Mouse (Mus musculus): ENCODE data around the gene Gpr88.

Gene Gpr88

DNA sequence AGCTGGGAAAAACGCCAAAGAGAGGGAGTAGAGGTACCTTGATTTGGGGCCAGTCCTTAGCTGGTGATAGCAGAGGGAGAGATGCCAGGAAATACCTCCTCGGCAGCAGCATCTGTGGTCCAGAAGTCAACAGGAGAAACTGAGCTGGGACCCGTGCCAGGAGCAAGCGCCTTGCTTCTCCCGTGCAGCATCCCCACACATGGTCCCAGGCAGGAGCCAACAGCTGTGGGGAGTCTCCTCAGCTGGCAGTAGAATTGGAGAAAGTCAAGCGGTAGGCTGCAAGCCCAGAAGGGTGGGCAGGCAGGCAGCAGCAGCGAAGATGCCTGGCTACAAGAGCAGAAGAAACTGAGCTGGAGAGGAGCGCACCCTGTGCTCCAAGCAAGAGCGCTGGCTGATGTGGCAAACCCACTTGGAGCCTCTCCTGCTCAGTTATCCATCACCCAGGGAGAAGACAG is at the start of gene Gpr88:
TSS of gene Gpr88 (minus strand) at position 427 of the 455 bp plus-strand sequence.
- DNase-seq (ENCODE audit: low read depth, low spot score) = peak; percentile 46

DNA sequence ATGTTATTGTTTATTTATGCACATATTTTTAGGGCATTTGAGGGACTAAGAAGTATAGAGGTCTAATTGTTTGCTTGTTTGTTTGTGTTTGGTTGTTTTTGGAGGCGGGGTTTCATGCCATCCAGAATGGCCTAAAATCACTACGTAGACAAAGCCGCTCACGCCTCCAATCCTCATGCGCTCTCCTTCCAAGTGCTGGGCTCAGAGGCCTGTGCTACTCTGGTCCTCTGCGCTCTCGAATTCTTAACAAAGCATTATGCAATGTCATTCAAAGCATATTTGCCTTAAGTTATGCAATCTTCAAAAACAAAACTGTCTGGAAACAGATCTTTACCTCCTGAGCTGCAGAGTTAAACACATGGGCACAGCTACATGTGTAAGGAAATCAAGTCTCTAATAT is 49.3 kb upstream of the Gpr88 start:
- no peak for DNase-seq (ENCODE audit: low read depth, low spot score)

DNA sequence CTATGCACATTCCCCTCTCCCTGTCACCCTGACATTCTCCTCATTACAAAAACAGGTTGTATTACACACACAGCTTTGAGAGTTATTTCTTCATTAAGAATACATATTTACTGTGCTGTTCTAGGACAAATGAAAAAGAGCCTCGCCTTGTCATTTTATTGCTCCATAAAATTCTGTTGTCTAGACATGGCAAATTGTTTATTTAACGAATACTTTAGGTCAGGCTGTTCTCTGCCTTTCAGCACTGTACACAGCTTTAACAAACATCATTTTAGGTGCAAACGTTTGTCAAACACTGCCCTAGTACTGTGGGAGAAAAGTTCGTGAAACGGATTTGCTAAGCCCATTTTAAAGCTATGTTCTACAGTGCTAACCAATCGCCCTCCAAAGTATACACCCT is 48.5 kb upstream of the Gpr88 start:
- DNase-seq (ENCODE audit: low read depth, low spot score) = no peak

DNA sequence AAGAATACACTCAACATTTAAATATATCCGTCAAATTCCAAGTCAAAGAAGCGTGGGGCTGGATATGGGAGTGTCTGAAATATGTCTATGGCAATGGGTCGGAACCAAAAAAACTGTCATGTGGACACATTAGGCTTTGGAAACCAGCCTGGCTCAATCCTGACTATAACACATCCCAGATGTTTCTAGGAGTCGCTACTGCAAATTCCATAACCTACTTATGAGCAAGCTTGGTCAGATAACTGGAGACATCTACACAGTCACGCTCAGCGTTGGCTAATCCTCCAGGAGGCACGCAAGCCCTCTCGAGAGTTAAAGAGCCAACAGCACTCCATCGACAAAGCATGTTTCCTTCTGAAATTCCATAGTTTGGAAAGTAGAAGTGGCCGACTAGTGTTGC is 45.4 kb upstream of the Gpr88 start:
- DNase-seq (ENCODE audit: low read depth, low spot score) = no peak

DNA sequence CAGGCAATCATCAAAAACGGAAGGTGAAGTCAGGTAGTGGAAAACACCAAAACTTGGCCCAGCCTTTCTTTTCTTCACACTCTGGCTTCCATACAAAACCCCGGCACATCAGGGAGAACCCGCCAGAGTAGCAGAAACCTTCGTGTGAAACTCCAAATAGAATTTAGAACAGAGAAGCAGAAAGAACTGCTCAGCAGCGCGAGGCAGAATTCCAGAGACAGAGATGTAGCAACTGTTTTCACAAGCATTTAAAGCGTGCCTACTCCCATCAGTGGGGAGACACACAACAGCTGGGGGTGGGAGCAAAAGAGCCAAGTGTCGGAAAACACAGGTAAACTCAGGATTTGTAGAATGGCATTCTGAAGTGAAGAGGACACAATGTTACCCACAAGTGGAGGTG is 44.7 kb upstream of the Gpr88 start:
- DNase-seq (ENCODE audit: low read depth, low spot score) = no peak

DNA sequence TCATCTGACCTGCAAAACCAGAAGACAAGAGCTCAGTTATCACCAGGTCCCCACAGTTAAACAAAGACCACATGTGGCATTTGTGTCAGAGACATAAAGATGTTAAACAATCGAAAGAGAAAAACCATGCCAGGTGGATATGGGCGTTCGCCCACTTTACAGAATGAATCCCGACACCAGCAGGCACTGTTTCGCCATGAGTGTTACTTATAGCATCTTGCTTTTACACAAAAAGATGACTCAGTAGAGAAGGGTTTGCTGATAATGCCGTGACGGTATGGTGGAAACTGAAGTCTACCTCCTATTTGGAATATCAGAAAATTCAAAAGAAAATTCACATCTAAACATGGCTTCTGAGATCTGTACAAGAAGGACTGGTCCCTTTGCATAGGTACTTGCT is 43.9 kb upstream of the Gpr88 start:
- no peak for DNase-seq (ENCODE audit: low read depth, low spot score)

DNA sequence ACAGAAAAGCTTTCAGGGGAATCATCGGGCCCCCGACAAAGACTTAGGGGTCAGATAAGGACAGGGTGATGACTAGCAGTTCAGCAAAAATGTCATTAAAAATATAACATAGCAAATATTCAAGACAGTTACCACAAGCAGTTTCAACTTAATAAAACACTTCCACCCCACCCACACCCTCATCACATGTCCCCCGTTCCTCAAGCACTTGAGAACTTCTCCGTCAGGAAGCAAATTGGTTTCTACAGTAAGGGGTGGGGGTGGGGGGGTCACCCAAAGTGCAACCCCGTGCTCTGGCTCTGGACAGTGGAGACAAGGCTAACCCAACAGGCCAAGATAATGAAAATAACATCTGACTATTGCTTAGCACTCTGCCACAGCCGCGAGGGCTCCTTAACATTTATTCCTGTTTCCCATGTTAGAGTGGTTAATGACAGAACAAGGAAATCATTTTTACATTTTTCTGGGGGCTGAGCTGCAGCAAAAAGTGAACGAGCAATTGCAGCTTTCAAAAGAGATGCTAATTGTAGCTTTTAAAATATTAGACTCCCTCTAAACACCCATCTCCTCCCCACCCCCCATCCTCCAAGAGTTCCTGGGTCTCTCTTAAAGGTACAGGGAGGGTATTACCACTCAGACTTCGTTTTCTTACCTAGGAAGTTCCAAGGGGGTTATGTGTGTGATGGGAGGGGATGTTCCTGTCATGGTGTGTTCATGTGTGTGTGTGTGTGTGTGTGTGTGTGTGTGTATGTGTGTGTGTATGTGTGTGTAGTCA is 36.9 kb upstream of the Gpr88 start:
- DNase-seq (ENCODE audit: low read depth, low spot score) = no peak

DNA sequence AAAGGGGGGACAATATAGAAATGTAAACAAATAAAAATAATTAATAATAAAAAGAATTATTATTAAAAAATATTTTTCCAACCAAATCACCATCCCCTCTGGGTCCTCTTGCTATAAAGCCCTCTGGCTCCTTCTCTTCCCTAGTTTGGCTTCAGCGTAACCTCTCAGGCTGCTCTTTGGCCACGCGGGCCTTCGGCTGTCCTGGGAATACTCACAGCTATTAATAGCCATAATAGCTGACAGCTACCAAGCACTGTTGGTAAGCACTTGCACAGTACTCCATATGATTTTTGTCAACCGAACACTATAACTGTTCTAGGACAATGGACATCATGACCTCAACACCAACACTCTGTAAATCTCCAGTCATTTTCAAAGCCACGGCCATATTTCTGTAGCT is 35.5 kb upstream of the Gpr88 start:
- peak; percentile 18 for DNase-seq (ENCODE audit: low read depth, low spot score)

DNA sequence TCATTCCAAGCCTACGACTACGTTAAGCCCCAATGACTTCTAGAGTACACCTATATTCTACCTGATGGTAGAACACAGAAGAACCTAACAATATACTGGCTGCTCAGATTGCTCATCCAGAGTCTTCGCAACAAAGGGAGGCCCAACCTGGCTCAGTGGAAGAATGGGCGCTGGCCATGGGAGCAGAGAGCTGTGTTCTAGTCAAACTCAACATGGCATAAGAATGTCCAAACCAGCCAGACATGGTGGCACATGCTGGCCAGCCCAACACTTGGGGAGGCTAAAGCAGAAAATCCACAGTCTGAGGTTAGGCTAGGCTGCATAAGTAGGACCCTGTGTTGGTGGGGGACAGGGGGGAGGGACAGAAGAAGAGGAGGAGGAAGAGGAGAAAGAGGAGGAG is 31.4 kb upstream of the Gpr88 start:
- DNase-seq (ENCODE audit: low read depth, low spot score) = no peak

DNA sequence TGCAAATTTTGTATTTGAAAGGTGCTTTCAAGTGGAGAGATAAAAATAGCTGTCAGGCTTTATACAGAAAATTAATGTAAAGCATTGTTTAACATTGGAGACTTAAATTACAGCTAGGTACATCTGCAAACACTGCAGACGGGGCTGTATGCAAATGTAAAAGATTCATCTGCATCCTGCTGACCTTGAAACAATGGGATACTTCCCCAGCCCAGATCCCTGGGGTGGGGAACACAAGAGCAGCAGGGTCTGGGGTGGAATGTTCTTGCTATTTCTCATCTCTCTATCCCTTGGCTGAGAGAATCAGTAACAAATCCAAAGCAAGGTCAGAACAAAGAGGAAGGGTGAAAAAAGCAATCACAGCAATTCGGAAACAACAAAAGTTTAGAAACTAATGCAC is 30.7 kb upstream of the Gpr88 start:
- no peak for DNase-seq (ENCODE audit: low read depth, low spot score)

DNA sequence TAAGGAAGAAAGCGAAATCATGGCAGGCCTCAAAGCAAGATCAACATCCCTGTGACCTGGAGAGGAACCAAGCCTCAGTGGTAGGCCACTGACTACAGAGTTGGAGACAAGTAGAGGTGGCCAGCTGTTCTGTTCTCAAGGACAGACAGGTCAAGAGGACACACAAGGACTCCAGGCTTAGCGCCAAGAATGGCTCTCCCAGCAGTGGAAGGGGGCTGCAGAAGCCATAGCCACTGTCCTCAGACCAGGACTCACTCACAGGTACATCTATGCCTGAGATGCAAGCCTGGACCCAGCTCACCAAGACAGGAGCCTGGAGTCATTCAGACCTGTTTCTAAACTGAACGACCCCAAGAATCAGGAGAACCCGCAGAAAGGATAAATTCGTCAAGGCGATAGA is 28.4 kb upstream of the Gpr88 start:
- DNase-seq (ENCODE audit: low read depth, low spot score) = no peak

DNA sequence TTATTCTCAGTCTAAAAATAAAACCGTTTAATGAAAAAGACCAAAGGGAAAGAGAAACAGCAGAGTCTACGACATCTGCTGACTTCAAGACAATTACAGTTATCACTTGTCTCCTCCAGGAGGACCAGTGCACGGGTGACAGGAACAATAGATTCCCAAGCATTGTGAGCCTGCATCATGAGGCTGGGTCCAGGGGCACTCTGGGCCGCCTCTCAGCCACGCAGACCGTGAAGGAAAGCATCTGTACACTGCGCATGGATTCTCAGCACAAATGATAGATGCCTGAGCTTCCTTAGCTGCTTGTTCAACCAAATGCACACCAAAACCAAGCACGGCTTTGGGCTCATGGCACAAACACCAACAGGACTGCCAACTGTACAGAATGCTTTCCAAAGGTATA is 23.8 kb upstream of the Gpr88 start:
- DNase-seq (ENCODE audit: low read depth, low spot score) = no peak

DNA sequence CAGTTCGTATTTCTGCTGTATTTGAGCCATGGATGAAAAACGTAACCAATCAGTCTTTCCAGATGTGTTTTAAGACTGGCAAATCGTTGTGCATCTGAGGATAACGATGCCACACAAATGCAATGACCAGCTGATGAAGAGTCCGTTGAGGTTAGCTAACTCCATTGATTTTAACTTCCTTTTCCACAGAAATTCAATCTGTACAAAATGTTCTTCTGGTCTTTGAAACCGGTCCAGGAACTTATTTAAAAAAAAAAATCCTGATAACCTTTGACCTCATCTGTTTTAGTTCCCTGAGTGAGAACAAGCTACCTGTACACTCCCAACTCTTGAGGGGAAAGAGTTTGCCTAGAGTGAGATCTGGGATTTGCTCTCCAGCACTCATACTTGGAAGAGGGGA is 18.4 kb upstream of the Gpr88 start:
- no peak for DNase-seq (ENCODE audit: low read depth, low spot score)

DNA sequence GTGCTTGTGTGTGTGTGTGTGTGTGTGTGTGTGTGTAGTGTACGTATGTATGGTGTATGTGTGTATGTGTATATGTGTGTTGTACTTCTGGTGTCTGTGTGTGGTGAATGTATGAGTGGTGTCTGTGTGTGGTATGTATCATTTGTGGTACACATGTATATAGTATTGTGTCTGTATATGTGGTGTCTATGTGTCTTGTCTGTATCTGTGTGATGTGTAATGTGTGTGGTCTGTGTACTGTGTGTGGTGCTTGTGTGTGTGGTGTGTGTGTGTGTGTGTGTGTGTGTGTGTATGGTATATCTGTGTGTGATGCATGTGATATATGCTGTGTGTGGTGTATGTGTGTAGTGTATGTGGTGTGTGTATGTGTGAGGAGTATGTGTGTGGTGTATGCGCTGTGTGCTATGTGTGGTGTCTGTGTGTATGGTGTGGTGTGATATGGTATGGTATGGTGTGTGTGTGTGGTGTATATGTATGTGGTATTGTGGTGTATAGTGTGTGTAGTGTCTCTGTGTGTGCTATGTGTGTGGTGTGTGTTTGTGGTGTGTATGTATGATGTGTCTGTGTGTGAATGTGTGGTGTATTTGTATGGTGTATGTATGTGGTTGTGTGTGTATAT is 13.8 kb upstream of the Gpr88 start:
- no peak for DNase-seq (ENCODE audit: low read depth, low spot score)

DNA sequence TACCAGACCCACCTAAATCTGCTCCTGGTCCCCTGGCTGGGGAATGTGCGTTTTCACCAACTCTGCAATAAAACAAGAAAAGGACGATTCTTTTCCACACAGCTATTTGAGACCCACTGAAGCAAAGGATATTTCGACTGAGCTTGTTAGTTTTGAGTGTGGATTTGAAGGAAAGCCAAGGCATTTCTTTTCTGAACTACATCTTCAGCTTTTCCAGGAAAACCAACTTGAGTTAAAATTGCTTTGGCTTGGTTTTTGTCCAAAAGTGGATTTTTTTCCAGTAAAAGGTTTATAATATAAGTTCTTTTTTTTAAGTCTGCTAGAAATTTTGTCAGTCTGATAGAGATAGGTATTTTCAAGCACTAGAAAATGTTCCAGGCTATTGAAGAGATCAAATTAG is 13.1 kb upstream of the Gpr88 start:
- no peak for DNase-seq (ENCODE audit: low read depth, low spot score)

DNA sequence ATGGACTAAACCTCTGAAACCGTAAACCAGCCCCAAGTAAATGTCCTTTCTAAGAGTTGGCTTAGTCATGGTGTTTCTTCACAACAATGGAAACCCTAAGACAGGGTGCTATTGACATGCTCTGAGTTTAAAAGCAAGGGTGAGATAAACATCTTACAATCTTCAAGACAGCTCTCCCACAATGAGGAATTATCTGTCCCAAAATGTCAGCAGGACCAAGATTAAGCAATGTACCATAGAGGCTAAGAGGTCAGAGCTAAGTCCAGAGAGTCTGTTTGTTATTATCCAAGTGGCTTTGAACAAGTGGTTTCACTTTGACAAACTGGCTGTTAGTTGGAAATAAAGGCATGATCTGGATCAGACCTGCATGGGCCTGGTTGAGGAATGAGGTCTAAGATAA is 10.7 kb upstream of the Gpr88 start:
- DNase-seq (ENCODE audit: low read depth, low spot score) = no peak

DNA sequence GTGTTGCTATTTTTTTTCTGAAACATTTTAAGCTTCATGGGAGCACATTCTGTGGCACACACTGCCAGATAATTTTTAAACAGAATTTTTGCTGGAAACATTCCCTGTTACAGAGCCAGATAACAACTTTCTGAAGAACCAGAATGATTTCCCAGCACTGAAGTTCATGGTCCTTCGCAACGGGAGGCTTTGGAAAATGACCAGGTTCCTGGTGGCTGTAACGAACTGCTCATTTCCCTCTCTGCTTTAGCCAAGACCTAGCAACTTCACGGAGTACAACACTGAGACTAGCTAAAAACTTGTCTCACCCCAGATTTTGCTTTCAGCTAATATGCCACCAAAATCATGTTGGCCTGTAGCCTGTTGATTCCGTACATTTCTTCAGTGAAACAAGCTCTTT is 9.8 kb upstream of the Gpr88 start:
- peak; percentile 39 for DNase-seq (ENCODE audit: low read depth, low spot score)

DNA sequence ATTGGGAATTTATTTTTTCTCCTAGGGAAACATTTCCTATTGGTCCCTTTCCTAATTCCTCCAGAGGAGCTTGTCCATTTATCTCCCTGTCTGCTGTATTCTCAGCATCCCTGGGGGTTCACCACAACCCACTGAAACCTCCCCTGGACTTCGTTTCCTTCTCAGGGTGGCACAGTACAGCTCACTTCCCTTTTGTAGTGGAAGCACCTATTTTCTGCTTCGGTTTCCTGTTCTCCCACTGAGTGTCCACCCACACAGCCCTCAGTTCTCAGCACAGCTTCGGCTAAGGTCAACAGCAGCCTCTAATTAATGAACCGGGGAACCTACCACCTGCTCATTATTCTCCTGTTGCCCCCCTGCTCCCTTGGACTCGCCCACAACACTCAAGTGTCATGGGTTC is 2.8 kb upstream of the Gpr88 start:
- no peak for DNase-seq (ENCODE audit: low read depth, low spot score)

DNA sequence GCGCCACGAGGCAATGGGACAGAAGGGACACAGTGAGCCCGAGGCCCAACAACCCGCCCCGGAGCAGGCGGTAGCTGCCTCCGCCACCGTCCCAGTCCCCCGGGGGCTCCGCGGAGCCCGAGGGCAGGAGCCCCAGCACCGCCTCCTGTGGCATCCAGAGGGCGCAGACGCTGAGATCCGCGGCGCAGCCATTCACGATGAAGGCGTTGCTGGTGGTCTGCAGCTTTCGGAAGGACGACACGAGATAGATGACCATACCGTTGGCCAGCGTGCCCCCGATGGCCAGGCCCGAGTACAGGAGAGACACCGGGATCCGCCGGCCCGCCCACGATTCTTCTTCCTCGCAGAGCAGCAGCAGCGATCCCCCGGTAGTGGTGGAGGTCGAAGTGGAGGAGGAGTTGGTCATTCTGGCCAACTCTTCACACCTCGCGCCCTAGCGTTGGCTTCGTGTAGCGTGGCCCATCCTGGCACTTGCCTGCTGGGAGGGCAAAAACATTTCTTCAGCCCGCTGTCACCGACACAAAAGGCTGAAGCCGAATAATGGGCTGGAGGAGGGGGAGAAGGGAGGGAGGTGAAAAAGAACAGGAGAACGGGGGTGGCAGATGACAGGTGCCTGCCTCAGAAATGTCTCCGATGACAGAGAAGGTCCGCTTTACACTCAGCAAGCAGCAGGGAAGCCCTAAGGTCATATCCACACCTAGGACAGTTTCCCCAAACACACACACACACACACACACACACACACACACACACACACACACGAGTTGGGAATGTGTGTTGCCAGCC is 855 bp downstream of the Gpr88 start:
- DNase-seq (ENCODE audit: low read depth, low spot score) = no peak

DNA sequence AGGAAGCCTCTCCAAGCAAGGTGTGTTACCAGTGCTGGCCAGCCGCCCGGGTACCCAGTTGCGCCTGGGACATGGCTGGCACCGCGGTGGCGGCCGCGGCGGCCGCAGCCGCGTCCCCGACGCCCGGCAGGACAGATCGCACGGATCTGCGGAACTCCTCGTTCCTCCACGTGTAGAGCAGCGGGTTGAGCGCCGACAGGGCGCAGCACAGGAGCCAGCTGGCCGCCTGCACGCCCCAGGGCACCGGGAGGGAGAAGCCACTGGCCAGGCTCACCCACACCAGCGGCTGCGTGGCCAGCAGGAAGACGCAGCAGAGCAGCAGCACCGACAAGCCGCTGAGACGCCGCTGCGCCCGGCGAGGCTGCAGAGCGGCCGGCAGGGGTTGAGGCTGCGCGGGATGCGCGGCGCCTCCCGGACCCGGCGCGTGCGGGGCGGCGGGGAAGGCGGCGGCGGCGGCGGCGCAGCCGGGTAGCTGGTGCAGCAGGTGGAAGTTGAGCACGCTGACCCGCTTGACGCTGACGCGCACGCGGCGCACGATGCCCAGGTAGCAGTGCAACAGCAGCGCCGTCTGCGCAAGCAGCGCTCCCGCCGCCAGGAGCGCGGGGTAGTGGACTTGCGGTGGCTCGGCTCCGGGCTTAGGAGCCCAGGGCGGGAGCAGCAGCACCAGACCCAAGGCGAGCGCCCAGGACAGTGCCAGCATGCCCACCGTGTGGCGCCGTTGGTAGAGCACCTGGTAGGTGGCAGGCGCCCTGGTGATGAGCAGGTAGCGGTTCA is 1.6 kb downstream of the Gpr88 start:
- DNase-seq (ENCODE audit: low read depth, low spot score) = no peak

DNA sequence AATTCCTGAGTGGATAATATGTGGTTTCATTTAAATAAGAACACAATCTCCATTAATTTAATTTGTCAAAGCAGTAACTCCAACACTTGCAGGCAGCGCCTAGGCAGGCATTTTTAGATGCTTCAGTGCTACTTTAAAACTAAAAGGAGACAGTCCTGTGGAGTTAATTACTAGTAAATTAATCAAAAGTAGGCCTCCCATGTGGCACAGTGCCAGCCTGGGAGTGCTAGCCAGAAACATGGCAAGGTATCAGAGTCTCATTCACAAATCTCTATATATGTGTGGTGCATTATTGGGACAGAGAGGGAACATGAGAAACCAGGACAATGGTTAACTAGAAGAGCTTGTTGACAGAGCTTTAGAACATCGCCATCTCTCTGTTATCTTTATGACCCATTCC is 4.3 kb downstream of the Gpr88 start:
- DNase-seq (ENCODE audit: low read depth, low spot score) = no peak

DNA sequence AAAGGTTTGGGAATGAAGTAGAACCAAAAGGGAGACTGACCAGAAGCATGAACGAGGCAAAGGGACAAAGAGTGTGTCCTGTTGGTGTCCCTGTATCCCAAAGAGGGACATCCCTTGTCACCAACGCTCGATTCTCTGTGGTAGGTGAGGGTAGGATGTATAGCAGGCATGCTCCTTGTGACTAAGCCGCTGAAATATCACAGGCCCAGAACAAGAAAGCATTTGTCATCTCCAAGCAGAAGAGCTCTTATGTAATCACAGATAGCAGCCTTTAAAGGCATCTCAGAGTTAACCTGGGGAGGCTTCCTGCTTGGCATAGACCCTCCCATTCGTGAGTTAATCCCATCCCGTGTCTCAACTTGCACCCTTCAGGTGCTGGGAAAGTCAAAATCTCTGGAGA is 8.8 kb downstream of the Gpr88 start:
- no peak for DNase-seq (ENCODE audit: low read depth, low spot score)

All from skeletal muscle tissue, adult 2 months (tissue).